Mouse (Mus musculus): Measurements from ENCODE around the gene Gm5269. TPM values are rescaled to one million over a fixed set of nuclear protein-coding genes. Genes with fewer than 3 reads are reported as not detected.

Gm5269 gene
- polyA plus RNA-seq, 1 experiment from 2014 or later: not detected

- no peaks in the 10 kb centered on the region for H3K27me3 ChIP-seq (ENCODE audit: control insufficient read depth, insufficient read depth, low read length)
- no peak for ATAC-seq (ENCODE audit: insufficient number of reproducible peaks, insufficient read depth, low FRiP score, low read depth)
- no peak overlapping the region for H3K27ac ChIP-seq (ENCODE audit: low read length)
- H3K36me3 ChIP-seq (ENCODE audit: control insufficient read depth, insufficient read depth, low read length): no peaks in the 10 kb centered on the region
- H3K9me3 ChIP-seq (ENCODE audit: control insufficient read depth, low read depth, low read length): no peaks in the 10 kb centered on the region
- no peak overlapping the region for H3K4me3 ChIP-seq (ENCODE audit: low read depth, low read length)
- no peak overlapping the region for H3K9ac ChIP-seq (replicated peaks; ENCODE audit: low read depth, low read length)
- H3K4me2 ChIP-seq (replicated peaks; ENCODE audit: low read depth, low read length): no peak overlapping the region
- WGBS: 80% methylated on average over 3 of the region's 3 CpGs
- peaks cover 17% of the 10 kb centered on the region for H3K4me1 ChIP-seq (ENCODE audit: control insufficient read depth, insufficient read depth, low read length)
These were observed 26.4 kb downstream of the Gm5269 start for GRCm38 (mm10) chr1:45863641-45864040.

DNA sequence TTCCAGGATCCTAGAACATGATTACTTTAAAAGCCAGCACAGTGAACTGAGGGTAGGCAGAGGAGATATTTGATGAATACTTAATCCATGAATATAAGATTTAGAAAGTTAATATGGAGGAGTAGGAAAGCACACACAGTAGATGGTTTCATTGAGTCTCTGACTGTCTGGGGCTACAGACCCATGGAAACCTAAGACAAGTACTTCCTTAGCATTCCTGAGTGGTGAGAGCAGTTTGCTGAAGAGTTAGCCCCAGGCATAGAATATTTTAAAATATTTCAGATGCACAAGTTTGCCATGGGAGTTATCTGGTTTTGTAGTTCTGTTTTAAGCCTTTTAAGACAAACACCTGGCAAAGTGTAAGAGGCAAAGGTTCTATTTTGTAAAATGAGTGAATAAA lies 28.9 kb downstream of the Gm5269 start:
- H3K9me3 ChIP-seq (ENCODE audit: control insufficient read depth, low read depth, low read length): no peaks in the 10 kb centered on the region
- no peaks in the 10 kb centered on the region for H3K36me3 ChIP-seq (ENCODE audit: control insufficient read depth, insufficient read depth, low read length)
- no peaks in the 10 kb centered on the region for H3K27me3 ChIP-seq (ENCODE audit: control insufficient read depth, insufficient read depth, low read length)
- no peak overlapping the region for H3K9ac ChIP-seq (replicated peaks; ENCODE audit: low read depth, low read length)
- H3K4me2 ChIP-seq (replicated peaks; ENCODE audit: low read depth, low read length): no peak overlapping the region
- peaks cover 15% of the 10 kb centered on the region for H3K4me1 ChIP-seq (ENCODE audit: control insufficient read depth, insufficient read depth, low read length)
- no peak overlapping the region for H3K27ac ChIP-seq (ENCODE audit: low read length)
- ATAC-seq (ENCODE audit: insufficient number of reproducible peaks, insufficient read depth, low FRiP score, low read depth): no peak
- H3K4me3 ChIP-seq (ENCODE audit: low read depth, low read length): no peak overlapping the region

DNA sequence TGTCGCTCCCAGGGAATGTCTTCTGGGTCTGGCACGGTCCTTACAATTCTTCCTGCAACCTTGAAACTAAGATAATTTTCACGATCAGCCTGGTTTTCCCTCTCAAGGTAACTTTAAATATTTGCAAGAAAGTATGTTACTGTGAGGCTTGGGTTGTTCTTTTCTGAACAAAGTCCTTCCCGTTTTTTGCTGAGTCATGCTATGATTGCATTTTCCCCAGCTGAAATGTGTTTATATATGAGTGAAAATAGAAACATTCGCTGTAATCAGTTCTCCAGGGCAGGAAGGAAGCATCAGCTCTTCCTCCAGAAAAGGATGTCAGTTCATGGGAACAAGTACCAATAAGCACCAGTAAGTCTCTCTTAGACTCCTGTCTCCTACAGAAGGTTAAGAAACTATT lies 29.7 kb downstream of the Gm5269 start:
- H3K27ac ChIP-seq (ENCODE audit: low read length): peak overlapping the region; percentile 39; the same call in 1 of the 2 replicates
- H3K9ac ChIP-seq (replicated peaks; ENCODE audit: low read depth, low read length): no peak overlapping the region
- ATAC-seq (ENCODE audit: insufficient number of reproducible peaks, insufficient read depth, low FRiP score, low read depth): no peak
- H3K4me1 ChIP-seq (ENCODE audit: control insufficient read depth, insufficient read depth, low read length): peaks cover 10% of the 10 kb centered on the region
- H3K27me3 ChIP-seq (ENCODE audit: control insufficient read depth, insufficient read depth, low read length): no peaks in the 10 kb centered on the region
- no peaks in the 10 kb centered on the region for H3K9me3 ChIP-seq (ENCODE audit: control insufficient read depth, low read depth, low read length)
- 31% methylated on average over 5 of the region's 5 CpGs for WGBS
- no peaks in the 10 kb centered on the region for H3K36me3 ChIP-seq (ENCODE audit: control insufficient read depth, insufficient read depth, low read length)
- 0 out of 2 replicates have a peak overlapping the region, but pooled peaks have one; percentile 7 for H3K4me2 ChIP-seq (replicated peaks; ENCODE audit: low read depth, low read length)
- no peak overlapping the region for H3K4me3 ChIP-seq (ENCODE audit: low read depth, low read length)

- H3K36me3 ChIP-seq (ENCODE audit: control insufficient read depth, insufficient read depth, low read length): no peaks in the 10 kb centered on the region
- peaks cover 5% of the 10 kb centered on the region; the same call in 1 of the 2 replicates for H3K4me1 ChIP-seq (ENCODE audit: control insufficient read depth, insufficient read depth, low read length)
- H3K9me3 ChIP-seq (ENCODE audit: control insufficient read depth, low read depth, low read length): no peaks in the 10 kb centered on the region
- H3K4me3 ChIP-seq (ENCODE audit: low read depth, low read length): no peak overlapping the region
- H3K9ac ChIP-seq (replicated peaks; ENCODE audit: low read depth, low read length): no peak overlapping the region
- H3K4me2 ChIP-seq (replicated peaks; ENCODE audit: low read depth, low read length): no peak overlapping the region
- H3K27ac ChIP-seq (ENCODE audit: low read length): no peak overlapping the region
- ATAC-seq (ENCODE audit: insufficient number of reproducible peaks, insufficient read depth, low FRiP score, low read depth): no peak
- no peaks in the 10 kb centered on the region for H3K27me3 ChIP-seq (ENCODE audit: control insufficient read depth, insufficient read depth, low read length)
- 74% methylated on average over 1 of the region's 1 CpGs for WGBS
These were observed 32.0 kb downstream of the Gm5269 start for GRCm38 (mm10) chr1:45858038-45858437.

- no peaks in the 10 kb centered on the region for H3K27me3 ChIP-seq (ENCODE audit: control insufficient read depth, insufficient read depth, low read length)
- no peak for ATAC-seq (ENCODE audit: insufficient number of reproducible peaks, insufficient read depth, low FRiP score, low read depth)
- H3K9ac ChIP-seq (replicated peaks; ENCODE audit: low read depth, low read length): no peak overlapping the region
- H3K4me1 ChIP-seq (ENCODE audit: control insufficient read depth, insufficient read depth, low read length): no peaks in the 10 kb centered on the region
- H3K36me3 ChIP-seq (ENCODE audit: control insufficient read depth, insufficient read depth, low read length): no peaks in the 10 kb centered on the region
- no peak overlapping the region for H3K4me2 ChIP-seq (replicated peaks; ENCODE audit: low read depth, low read length)
- 89% methylated on average over 1 of the region's 1 CpGs for WGBS
- H3K4me3 ChIP-seq (ENCODE audit: low read depth, low read length): no peak overlapping the region
- H3K27ac ChIP-seq (ENCODE audit: low read length): no peak overlapping the region
- H3K9me3 ChIP-seq (ENCODE audit: control insufficient read depth, low read depth, low read length): peaks cover 3% of the 10 kb centered on the region; the same call in 1 of the 2 replicates
These were observed 44.6 kb downstream of the Gm5269 start for GRCm38 (mm10) chr1:45845466-45845865.

Other genes starting within 250 kb of the Gm5269 start
- gene Wdr75, start 95.1 kb downstream of the Gm5269 start, polyA plus RNA-seq (2014; fragmentation: Nextera tagmentation; extraction: Ambion mirVana): 78.7 and 88.6 TPM in 2 replicates
- 74.0 and 83.9 TPM in 2 replicates for gene Slc40a1, start 36.2 kb upstream of the Gm5269 start, polyA plus RNA-seq (2014; fragmentation: Nextera tagmentation; extraction: Ambion mirVana)
- gene Dnah7b, start 176.0 kb upstream of the Gm5269 start, polyA plus RNA-seq (2014; fragmentation: Nextera tagmentation; extraction: Ambion mirVana): 2.2 and 2.6 TPM in 2 replicates